Mouse (Mus musculus) embryonic fibroblast, embryonic 13.5 days (primary cell): ENCODE data around the gene Nr5a2.

Experiments used
- CTCF ChIP-seq: IDR thresholded peaks from 2 replicates; pipeline ENCODE4 v1.5.1; 2011; ENCODE audit warnings: mild to moderate bottlenecking, control low read depth, low read length, moderate library complexity, borderline replicate concordance; ENCODE audit not compliant: insufficient read depth
- POLR2A ChIP-seq: IDR thresholded peaks from 2 replicates; pipeline ENCODE4 v1.6.1; 2011; ENCODE audit warnings: low read depth, mild to moderate bottlenecking, control low read depth, low read length, moderate library complexity

- TF ChIP-seq POLR2A (no peak), CTCF (no peak)
Measured at GRCm38 (mm10) chr1:137003816-137004215, 43.6 kb upstream of the Nr5a2 start.
